Comparison of ENCODE assay signal across 8 mouse cellular contexts in genomic region chr12:101912626-101913490, GRCm38 (mm10). TPM values are rescaled to one million over a fixed set of nuclear protein-coding genes. Genes with fewer than 3 reads are reported as not detected.
A peak's percentile ranks its signal among the peaks of the same experiment; 100 is the strongest.
DNase-seq lines count a peak whose midpoint lies in the region; ATAC-seq and TF ChIP-seq lines count a peak whose summit lies in the region.

Gene Trip11, minus strand, starts transcription at chr12:101913267.

- H3K36me3 ChIP-seq in C2C12 (ENCODE audit: control insufficient read depth, insufficient read depth), result peaks cover 12% of the 10 kb centered on the region
- peaks cover 10% of the 10 kb centered on the region for H3K36me3 ChIP-seq in heart, embryonic 11.5 days (ENCODE audit: control insufficient read depth, insufficient read depth, low read length)
- H3K36me3 ChIP-seq in kidney, embryonic 15.5 days, result peaks cover 16% of the 10 kb centered on the region
- peaks cover 12% of the 10 kb centered on the region for H3K36me3 ChIP-seq in limb, embryonic 15.5 days
- no peaks in the 10 kb centered on the region; the same call in 1 of the 2 replicates for H3K36me3 ChIP-seq in midbrain, postnatal 0 days (ENCODE audit: insufficient read depth, low read length)

- no peaks in the 10 kb centered on the region for H3K4me1 ChIP-seq in embryonic fibroblast, embryonic 13.5 days (ENCODE audit: control insufficient read depth, insufficient read depth, low read length)
- peaks cover 8% of the 10 kb centered on the region for H3K4me1 ChIP-seq in heart, embryonic 11.5 days (ENCODE audit: control insufficient read depth, insufficient read depth, low read length)
- H3K4me1 ChIP-seq in kidney, embryonic 15.5 days, result peaks cover 18% of the 10 kb centered on the region
- H3K4me1 ChIP-seq in limb, embryonic 15.5 days, result peaks cover 17% of the 10 kb centered on the region
- H3K4me1 ChIP-seq in midbrain, postnatal 0 days (ENCODE audit: insufficient read depth, low read length), result no peaks in the 10 kb centered on the region

- H3K9me3 ChIP-seq in heart, embryonic 11.5 days (replicated peaks; ENCODE audit: control insufficient read depth, low read length), result no peaks in the 10 kb centered on the region
- no peaks in the 10 kb centered on the region for H3K9me3 ChIP-seq in kidney, embryonic 15.5 days (replicated peaks)
- no peaks in the 10 kb centered on the region; the same call in 1 of the 2 replicates for H3K9me3 ChIP-seq in limb, embryonic 15.5 days
- no peaks in the 10 kb centered on the region for H3K9me3 ChIP-seq in midbrain, postnatal 0 days (ENCODE audit: low read length)

- H3ac ChIP-seq in C2C12 (ENCODE audit: control insufficient read depth, insufficient read length, low read depth), result peak within 1 kb of the TSS; percentile 89

- no peak for TF ChIP-seq CTCF in C2C12 (IDR thresholded peaks at IDR 0.05; ENCODE audit: control insufficient read depth, insufficient read depth, insufficient read length)
- no peak for TF ChIP-seq CTCF in embryonic fibroblast, embryonic 13.5 days (IDR thresholded peaks at IDR 0.05; ENCODE audit: borderline replicate concordance, insufficient read depth, low read length)
- TF ChIP-seq CTCF in midbrain, postnatal 0 days (IDR thresholded peaks at IDR 0.05), result no peak

- H3K79me3 ChIP-seq in C2C12 (ENCODE audit: low read depth), result peaks cover 23% of the 10 kb centered on the region

- H3K79me2 ChIP-seq in C2C12 (ENCODE audit: control insufficient read depth, insufficient read depth), result peaks cover 44% of the 10 kb centered on the region

- no peaks in the 10 kb centered on the region for H3K27me3 ChIP-seq in C2C12 (ENCODE audit: control insufficient read depth, insufficient read depth, insufficient read length)
- H3K27me3 ChIP-seq in heart, embryonic 11.5 days (ENCODE audit: control insufficient read depth, insufficient read depth, low read length), result no peaks in the 10 kb centered on the region
- no peaks in the 10 kb centered on the region for H3K27me3 ChIP-seq in kidney, embryonic 15.5 days
- no peaks in the 10 kb centered on the region for H3K27me3 ChIP-seq in limb, embryonic 15.5 days
- H3K27me3 ChIP-seq in midbrain, postnatal 0 days (ENCODE audit: insufficient read depth, low read length), result no peaks in the 10 kb centered on the region

- peak within 1 kb of the TSS; percentile 80 for H3K27ac ChIP-seq in embryonic fibroblast, embryonic 13.5 days (ENCODE audit: insufficient read depth, low read length)
- peak within 1 kb of the TSS; percentile 67 for H3K27ac ChIP-seq in heart, embryonic 11.5 days (ENCODE audit: low read depth, low read length)
- H3K27ac ChIP-seq in kidney, embryonic 15.5 days, result peak within 1 kb of the TSS; percentile 93
- peak within 1 kb of the TSS; percentile 95 for H3K27ac ChIP-seq in limb, embryonic 15.5 days
- H3K27ac ChIP-seq in midbrain, postnatal 0 days (ENCODE audit: low read depth, low read length), result peak within 1 kb of the TSS; percentile 78

- WGBS in heart, embryonic 11.5 days (ENCODE audit: insufficient replicate concordance), result under 1% methylated on average over 69 of the region's 69 CpGs
- WGBS in kidney, embryonic 15.5 days, result under 1% methylated on average over 69 of the region's 69 CpGs
- WGBS in limb, embryonic 15.5 days, result under 1% methylated on average over 69 of the region's 69 CpGs
- under 1% methylated on average over 69 of the region's 69 CpGs for WGBS in midbrain, postnatal 0 days

- TF ChIP-seq POLR2A in embryonic fibroblast, embryonic 13.5 days (IDR thresholded peaks at IDR 0.05; ENCODE audit: low read depth, low read length), result peak; percentile 94

- DNase-seq in brain, adult 2 months (ENCODE audit: low read depth, low spot score), result peak; percentile 97
- DNase-seq in midbrain, postnatal 0 days (ENCODE audit: low spot score), result peak; percentile 94
- DNase-seq in spleen, postnatal 10 days (ENCODE audit: low spot score in 2 of 2), result peak; percentile 84 to 91

- peak within 1 kb of the TSS; percentile 72 for H3K4me2 ChIP-seq in heart, embryonic 11.5 days
- peak within 1 kb of the TSS; percentile 83 for H3K4me2 ChIP-seq in kidney, embryonic 15.5 days
- H3K4me2 ChIP-seq in limb, embryonic 15.5 days, result peak within 1 kb of the TSS; percentile 57
- peak within 1 kb of the TSS; percentile 78 for H3K4me2 ChIP-seq in midbrain, postnatal 0 days (ENCODE audit: low read depth, low read length, poor library complexity, severe bottlenecking)

- peak within 1 kb of the TSS; percentile 75 for H3K4me3 ChIP-seq in C2C12 (ENCODE audit: insufficient read depth, poor library complexity, severe bottlenecking)
- H3K4me3 ChIP-seq in embryonic fibroblast, embryonic 13.5 days (ENCODE audit: insufficient read depth, low read length), result peak within 1 kb of the TSS; percentile 82
- peak within 1 kb of the TSS; percentile 82 for H3K4me3 ChIP-seq in heart, embryonic 11.5 days (ENCODE audit: low read depth, low read length)
- peak within 1 kb of the TSS; percentile 90 for H3K4me3 ChIP-seq in kidney, embryonic 15.5 days (replicated peaks)
- peak within 1 kb of the TSS; percentile 68 for H3K4me3 ChIP-seq in limb, embryonic 15.5 days
- peak within 1 kb of the TSS; percentile 55 for H3K4me3 ChIP-seq in midbrain, postnatal 0 days (ENCODE audit: low read depth, low read length)

- peak; percentile 91 for ATAC-seq in heart, embryonic 11.5 days (replicated peaks; ENCODE audit: insufficient number of reproducible peaks, low FRiP score, low TSS enrichment)
- peak; percentile 98 for ATAC-seq in kidney, embryonic 15.5 days (replicated peaks; ENCODE audit: low FRiP score)
- peak; percentile 92 for ATAC-seq in limb, embryonic 15.5 days (ENCODE audit: insufficient number of reproducible peaks, low FRiP score, low TSS enrichment, low read depth)
- ATAC-seq in midbrain, postnatal 0 days (ENCODE audit: low FRiP score), result peak; percentile 95

- peak within 1 kb of the TSS; percentile 91 for H3K9ac ChIP-seq in heart, embryonic 11.5 days (ENCODE audit: low read depth, low read length)
- H3K9ac ChIP-seq in kidney, embryonic 15.5 days, result peak within 1 kb of the TSS; percentile 89
- H3K9ac ChIP-seq in limb, embryonic 15.5 days, result peak within 1 kb of the TSS; percentile 95
- peak within 1 kb of the TSS; percentile 54 for H3K9ac ChIP-seq in midbrain, postnatal 0 days (replicated peaks; ENCODE audit: low read length, poor library complexity, severe bottlenecking)

TF ChIP-seq in C2C12, 6 proteins besides CTCF, POLR2A, EP300 and RAD21:
- TF ChIP-seq FOSL1 (IDR thresholded peaks at IDR 0.05; ENCODE audit: insufficient read depth, low read length, poor library complexity, severe bottlenecking) (no peak), USF1 (IDR thresholded peaks at IDR 0.05; ENCODE audit: low read depth) (no peak), MAX (IDR thresholded peaks at IDR 0.05) (no peak), CEBPB (IDR thresholded peaks at IDR 0.05; ENCODE audit: low read depth) (no peak), MYOG (IDR thresholded peaks at IDR 0.05; ENCODE audit: control insufficient read depth, extremely low read depth, insufficient read length) (no peak), MYOD1 (IDR thresholded peaks at IDR 0.05; ENCODE audit: control insufficient read depth, insufficient read length, low read depth) (no peak)

RNA-seq across cellular contexts. Expression of gene Trip11, which starts in this region (rescaled TPM):
- 2.4 TPM for polyA plus RNA-seq in C2C12 (2012; fragmentation: generic; extraction: Trizol)
- 35.3 and 35.6 TPM in 2 replicates for polyA plus RNA-seq in embryonic fibroblast, embryonic 13.5 days (2011; ENCODE audit: insufficient read length, low read depth, missing spikeins)
- polyA plus RNA-seq in heart, embryonic 11.5 days (2014; fragmentation: Nextera tagmentation; extraction: Ambion mirVana), result 12.7 and 25.5 TPM in 2 replicates
- polyA plus RNA-seq in kidney, embryonic 15.5 days (2015; fragmentation: Nextera tagmentation; extraction: Ambion mirVana), result 22.6 and 26.7 TPM in 2 replicates
- polyA plus RNA-seq in limb, embryonic 15.5 days (2015; fragmentation: Nextera tagmentation; extraction: Ambion mirVana), result 32.5 and 37.7 TPM in 2 replicates
- 21.5 and 24.8 TPM in 2 replicates for total RNA-seq in midbrain, postnatal 0 days (2014; rRNA removed)
- polyA plus RNA-seq in midbrain, postnatal 0 days (2015; fragmentation: Nextera tagmentation; extraction: Ambion mirVana), result 21.4 and 26.3 TPM in 2 replicates

Comparison
In these comparisons a context has a peak if more than half of its experiments do, and no peak if none do; other contexts are left out.
1. Peak in every context shown above with its lines: DNase-seq, ATAC-seq, H3K4me3 ChIP-seq and H3K27ac ChIP-seq.